In genomic region chr1:177322745-177323299, GRCm38 (mm10) we compare ENCODE assay signal across 8 mouse cellular contexts.
DNase-seq lines count a peak whose midpoint lies in the region; ATAC-seq and TF ChIP-seq lines count a peak whose summit lies in the region.

No protein-coding gene starts in this region.

- H3K36me3 ChIP-seq in E14TG2a.4 (ENCODE audit: insufficient read depth, low read length), result no peaks in the 10 kb centered on the region
- no peaks in the 10 kb centered on the region for H3K36me3 ChIP-seq in heart, postnatal 0 days (replicated peaks; ENCODE audit: control insufficient read depth, insufficient read depth, low read length)
- no peaks in the 10 kb centered on the region for H3K36me3 ChIP-seq in liver, embryonic 12.5 days
- H3K36me3 ChIP-seq in neural tube, embryonic 12.5 days, result no peaks in the 10 kb centered on the region

- peak overlapping the region; percentile 97 for H3K4me2 ChIP-seq in heart, postnatal 0 days (ENCODE audit: low read depth, low read length)
- peak overlapping the region; percentile 70 for H3K4me2 ChIP-seq in liver, embryonic 12.5 days
- H3K4me2 ChIP-seq in neural tube, embryonic 12.5 days (replicated peaks), result peak overlapping the region; percentile 80

- peak overlapping the region; percentile 16; the same call in 1 of the 2 replicates for H3K9ac ChIP-seq in heart, postnatal 0 days (replicated peaks; ENCODE audit: low read depth, low read length)
- no peak overlapping the region for H3K9ac ChIP-seq in liver, embryonic 12.5 days
- H3K9ac ChIP-seq in neural tube, embryonic 12.5 days, result peak overlapping the region; percentile 60

- no peaks in the 10 kb centered on the region for H3K9me3 ChIP-seq in E14TG2a.4 (ENCODE audit: low read length)
- no peaks in the 10 kb centered on the region; the same call in 1 of the 2 replicates for H3K9me3 ChIP-seq in heart, postnatal 0 days (replicated peaks; ENCODE audit: control insufficient read depth, low read length)
- H3K9me3 ChIP-seq in liver, embryonic 12.5 days (replicated peaks), result no peaks in the 10 kb centered on the region
- H3K9me3 ChIP-seq in neural tube, embryonic 12.5 days, result no peaks in the 10 kb centered on the region

- 1% methylated on average over 40 of the region's 40 CpGs for WGBS in heart, postnatal 0 days
- WGBS in liver, embryonic 12.5 days (ENCODE audit: insufficient replicate concordance), result 2% methylated on average over 40 of the region's 40 CpGs
- WGBS in neural tube, embryonic 12.5 days, result under 1% methylated on average over 40 of the region's 40 CpGs

- H3K27ac ChIP-seq in heart, postnatal 0 days (ENCODE audit: low read depth), result no peak overlapping the region
- no peak overlapping the region for H3K27ac ChIP-seq in liver, embryonic 12.5 days
- H3K27ac ChIP-seq in neural tube, embryonic 12.5 days, result no peak overlapping the region

- TF ChIP-seq CTCF in E14TG2a.4 (conservative IDR thresholded peaks at IDR 0.05; ENCODE audit: low read length), result no peak
- TF ChIP-seq CTCF in heart, postnatal 0 days (IDR thresholded peaks at IDR 0.05; ENCODE audit: low read depth), result no peak

- no peak for TF ChIP-seq EP300 in heart, postnatal 0 days (IDR thresholded peaks at IDR 0.05; ENCODE audit: low read depth)

- ATAC-seq in heart, postnatal 0 days (ENCODE audit: insufficient read depth, low read depth), result no peak
- ATAC-seq in liver, embryonic 12.5 days, result no peak
- ATAC-seq in neural tube, embryonic 12.5 days (ENCODE audit: low FRiP score, low read depth), result peak; percentile 82

- peaks cover 42% of the 10 kb centered on the region for H3K27me3 ChIP-seq in E14TG2a.4 (ENCODE audit: insufficient read depth, low read length)
- no peaks in the 10 kb centered on the region for H3K27me3 ChIP-seq in heart, postnatal 0 days (ENCODE audit: control insufficient read depth, insufficient read depth, low read length)
- peaks cover 22% of the 10 kb centered on the region for H3K27me3 ChIP-seq in liver, embryonic 12.5 days (replicated peaks)
- H3K27me3 ChIP-seq in neural tube, embryonic 12.5 days (replicated peaks), result no peaks in the 10 kb centered on the region

- peak overlapping the region; percentile 72 for H3K4me3 ChIP-seq in E14TG2a.4 (replicated peaks; ENCODE audit: low read length)
- H3K4me3 ChIP-seq in heart, postnatal 0 days (ENCODE audit: low read depth, low read length), result peak overlapping the region; percentile 55
- H3K4me3 ChIP-seq in liver, embryonic 12.5 days, result peak overlapping the region; percentile 47
- peak overlapping the region; percentile 43 for H3K4me3 ChIP-seq in neural tube, embryonic 12.5 days

- DNase-seq in B cell, adult 2 months, result peak; percentile 42 to 48
- peak; percentile 41 to 50 for DNase-seq in cerebellum, postnatal 36 days
- no peak for DNase-seq in heart, postnatal 0 days (ENCODE audit: low spot score)
- no peak for DNase-seq in urinary bladder, postnatal 36 days (ENCODE audit: low spot score in 2 of 2)
- no peak for DNase-seq in thymus, postnatal 36 days

- peaks cover 20% of the 10 kb centered on the region for H3K4me1 ChIP-seq in E14TG2a.4 (replicated peaks; ENCODE audit: low read depth, low read length)
- peaks cover 10% of the 10 kb centered on the region; the same call in 1 of the 2 replicates for H3K4me1 ChIP-seq in heart, postnatal 0 days (ENCODE audit: control insufficient read depth, insufficient read depth)
- H3K4me1 ChIP-seq in liver, embryonic 12.5 days, result 0 out of 2 replicates have a peak, but pooled peaks cover 5% of the 10 kb centered on the region
- peaks cover 8% of the 10 kb centered on the region; the same call in 1 of the 2 replicates for H3K4me1 ChIP-seq in neural tube, embryonic 12.5 days

Comparison
In these comparisons a context has a peak if more than half of its experiments do, and no peak if none do; other contexts are left out.
1. DNase-seq: peak in B cell, adult 2 months (2 of 2) and cerebellum, postnatal 36 days (2 of 2); none in heart, postnatal 0 days (single experiment), urinary bladder, postnatal 36 days (0 of 2) and thymus, postnatal 36 days (0 of 2).
2. Peak in every context shown above with its lines, with median percentiles within 50 percentile points of each other: H3K4me3 ChIP-seq and H3K4me2 ChIP-seq.